ENCODE assay signal across 11 mouse cellular contexts in the genomic region with DNA sequence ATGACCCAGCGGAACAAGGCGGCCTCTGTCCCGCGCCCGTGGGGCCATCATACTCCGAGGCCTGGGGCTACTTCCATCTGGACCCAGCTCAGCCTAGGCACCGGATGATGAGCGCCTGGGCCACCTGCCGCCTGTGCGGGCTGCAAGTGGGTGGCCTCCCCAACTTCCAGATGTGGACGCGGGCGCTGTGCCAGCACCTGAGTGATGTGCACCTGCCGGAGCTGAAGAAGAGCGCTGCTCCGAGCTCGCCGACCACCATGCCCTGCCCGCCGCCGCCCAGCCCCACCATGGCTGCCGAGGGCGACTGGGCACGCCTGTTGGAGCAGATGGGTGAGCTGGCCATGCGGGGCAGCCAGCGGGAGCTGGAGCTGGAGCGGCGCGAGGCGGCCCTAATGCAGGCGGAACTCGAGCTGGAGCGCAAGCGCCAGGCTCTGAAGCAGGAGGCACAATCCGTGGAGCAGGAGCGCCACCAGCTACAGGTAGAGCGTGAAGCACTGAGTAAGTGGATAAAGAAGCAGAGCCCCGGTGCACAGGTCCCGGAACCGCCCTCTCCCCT. TPM values are rescaled to one million over a fixed set of nuclear protein-coding genes. Genes with fewer than 3 reads are reported as not detected.
DNase-seq lines count a peak whose midpoint lies in the region; ATAC-seq and TF ChIP-seq lines count a peak whose summit lies in the region.
"Had no signal": no experiment of that assay in that cellular context is flagged by ENCODE, and none has a peak within 500 bp of the region (broad histone marks: within the 10 kb centered on the region; RNA-seq: fewer than 3 reads in every experiment).

No protein-coding gene starts in this region.

- 0 out of 2 replicates have a peak, but pooled peaks have one; percentile 3 for TF ChIP-seq POLR2A in bone marrow, adult 2 months (IDR thresholded peaks at IDR 0.05; ENCODE audit: borderline replicate concordance, control insufficient read depth, low read depth, low read length)

- no peak overlapping the region for H3K9ac ChIP-seq in intestine, embryonic 14.5 days (ENCODE audit: low read length)
- no peak overlapping the region for H3K9ac ChIP-seq in intestine, postnatal 0 days (ENCODE audit: low read depth, low read length)
- no peak overlapping the region for H3K9ac ChIP-seq in forebrain, embryonic 14.5 days (ENCODE audit: low read length)
- H3K9ac ChIP-seq in midbrain, embryonic 16.5 days (ENCODE audit: low read depth, low read length) = peak overlapping the region; percentile 10; the same call in 1 of the 2 replicates
- H3K9ac ChIP-seq in lung, postnatal 0 days (replicated peaks; ENCODE audit: low read depth) = no peak overlapping the region

- WGBS in intestine, embryonic 14.5 days = 77% methylated on average over 40 of the region's 40 CpGs
- 79% methylated on average over 40 of the region's 40 CpGs for WGBS in intestine, postnatal 0 days
- 91% methylated on average over 40 of the region's 40 CpGs for WGBS in bone marrow, adult 2 months
- WGBS in forebrain, embryonic 14.5 days = 68% methylated on average over 40 of the region's 40 CpGs
- 69% methylated on average over 40 of the region's 40 CpGs for WGBS in midbrain, embryonic 16.5 days
- 80% methylated on average over 38 of the region's 40 CpGs for WGBS in lung, postnatal 0 days

- DNase-seq in intestine, embryonic 14.5 days (ENCODE audit: low spot score) = no peak
- no peak for DNase-seq in forebrain, embryonic 14.5 days (ENCODE audit: low spot score)
- no peak for DNase-seq in lung, postnatal 0 days (ENCODE audit: low spot score)
- DNase-seq in heart, postnatal 25 days (ENCODE audit: low spot score) = no peak
- DNase-seq: adrenal gland, postnatal 36 days; lung, adult 2 months had no signal

- H3K27me3 ChIP-seq in intestine, embryonic 14.5 days (replicated peaks; ENCODE audit: control insufficient read depth, insufficient read depth, low read length) = no peaks in the 10 kb centered on the region
- H3K27me3 ChIP-seq in intestine, postnatal 0 days (replicated peaks; ENCODE audit: control insufficient read depth, insufficient read depth, low read length) = no peaks in the 10 kb centered on the region
- no peaks in the 10 kb centered on the region for H3K27me3 ChIP-seq in forebrain, embryonic 14.5 days (replicated peaks; ENCODE audit: control insufficient read depth, insufficient read depth, low read length)
- no peaks in the 10 kb centered on the region for H3K27me3 ChIP-seq in midbrain, embryonic 16.5 days (ENCODE audit: control insufficient read depth, insufficient read depth, low read depth, low read length)
- H3K27me3 ChIP-seq in lung, postnatal 0 days (replicated peaks; ENCODE audit: insufficient read depth, low read length) = no peaks in the 10 kb centered on the region

- no peak overlapping the region for H3K4me2 ChIP-seq in intestine, embryonic 14.5 days (ENCODE audit: low read length)
- H3K4me2 ChIP-seq in intestine, postnatal 0 days (replicated peaks; ENCODE audit: low read depth) = no peak overlapping the region
- H3K4me2 ChIP-seq in forebrain, embryonic 14.5 days (ENCODE audit: low read length) = no peak overlapping the region
- H3K4me2 ChIP-seq in midbrain, embryonic 16.5 days (ENCODE audit: low read length) = peak overlapping the region; percentile 23; the same call in 1 of the 2 replicates
- H3K4me2 ChIP-seq in lung, postnatal 0 days (replicated peaks; ENCODE audit: low read depth, low read length) = no peak overlapping the region

- H3K4me1 ChIP-seq in intestine, embryonic 14.5 days (replicated peaks; ENCODE audit: control insufficient read depth, insufficient read depth, low read length) = no peaks in the 10 kb centered on the region
- no peaks in the 10 kb centered on the region for H3K4me1 ChIP-seq in intestine, postnatal 0 days (replicated peaks; ENCODE audit: control insufficient read depth, insufficient read depth, low read length)
- no peaks in the 10 kb centered on the region for H3K4me1 ChIP-seq in bone marrow, adult 2 months (ENCODE audit: control insufficient read depth, insufficient read depth, low read length)
- no peaks in the 10 kb centered on the region for H3K4me1 ChIP-seq in forebrain, embryonic 14.5 days (ENCODE audit: control insufficient read depth, insufficient read depth, low read length)
- H3K4me1 ChIP-seq in midbrain, embryonic 16.5 days (ENCODE audit: control insufficient read depth, insufficient read depth, low read length) = no peaks in the 10 kb centered on the region
- no peaks in the 10 kb centered on the region for H3K4me1 ChIP-seq in lung, postnatal 0 days (ENCODE audit: insufficient read depth, low read depth, low read length)

- TF ChIP-seq CTCF in intestine, postnatal 0 days (IDR thresholded peaks at IDR 0.05; ENCODE audit: low read depth) = no peak
- TF ChIP-seq CTCF in bone marrow, adult 2 months (IDR thresholded peaks at IDR 0.05; ENCODE audit: control insufficient read depth, insufficient read depth, low read length) = no peak
- TF ChIP-seq CTCF in lung, postnatal 0 days (IDR thresholded peaks at IDR 0.05) = no peak

- H3K36me3 ChIP-seq in intestine, embryonic 14.5 days (ENCODE audit: control insufficient read depth, insufficient read depth, low read length) = peaks cover 58% of the 10 kb centered on the region
- peaks cover 28% of the 10 kb centered on the region for H3K36me3 ChIP-seq in intestine, postnatal 0 days (ENCODE audit: control insufficient read depth, insufficient read depth)
- H3K36me3 ChIP-seq in forebrain, embryonic 14.5 days (ENCODE audit: control insufficient read depth, insufficient read depth, low read length) = peaks cover 36% of the 10 kb centered on the region
- peaks cover 18% of the 10 kb centered on the region for H3K36me3 ChIP-seq in midbrain, embryonic 16.5 days (ENCODE audit: control insufficient read depth, insufficient read depth, low read length)
- peaks cover 23% of the 10 kb centered on the region; the same call in 1 of the 2 replicates for H3K36me3 ChIP-seq in lung, postnatal 0 days (ENCODE audit: insufficient read depth, low read length)

- intact Hi-C loops in heart, postnatal 25 days (cut with DNase I) = no loop called here

- no peaks in the 10 kb centered on the region for H3K9me3 ChIP-seq in intestine, embryonic 14.5 days (ENCODE audit: control insufficient read depth, low read length)
- no peaks in the 10 kb centered on the region for H3K9me3 ChIP-seq in intestine, postnatal 0 days (ENCODE audit: control insufficient read depth)
- H3K9me3 ChIP-seq in forebrain, embryonic 14.5 days (replicated peaks; ENCODE audit: control insufficient read depth, low read length) = no peaks in the 10 kb centered on the region
- H3K9me3 ChIP-seq in midbrain, embryonic 16.5 days (replicated peaks; ENCODE audit: control insufficient read depth, low read length, poor library complexity, severe bottlenecking) = peaks cover 3% of the 10 kb centered on the region
- no peaks in the 10 kb centered on the region for H3K9me3 ChIP-seq in lung, postnatal 0 days (ENCODE audit: low read length)

- TF ChIP-seq EP300 in lung, postnatal 0 days (IDR thresholded peaks at IDR 0.05) = no peak

- H3K4me3 ChIP-seq in intestine, embryonic 14.5 days (ENCODE audit: low read depth, low read length) = no peak overlapping the region
- no peak overlapping the region for H3K4me3 ChIP-seq in intestine, postnatal 0 days (ENCODE audit: low read depth, low read length)
- no peak overlapping the region for H3K4me3 ChIP-seq in bone marrow, adult 2 months (replicated peaks; ENCODE audit: control insufficient read depth, low read depth, low read length)
- no peak overlapping the region for H3K4me3 ChIP-seq in forebrain, embryonic 14.5 days (ENCODE audit: low read depth, low read length)
- peak overlapping the region; percentile 15; the same call in 1 of the 2 replicates for H3K4me3 ChIP-seq in midbrain, embryonic 16.5 days (ENCODE audit: low read depth, low read length)
- no peak overlapping the region for H3K4me3 ChIP-seq in lung, postnatal 0 days (ENCODE audit: low read depth, low read length)

- 0 out of 2 replicates have a peak, but pooled peaks have one; percentile 38 for ATAC-seq in intestine, embryonic 14.5 days (replicated peaks; ENCODE audit: low FRiP score, low TSS enrichment, low read depth)
- ATAC-seq in intestine, postnatal 0 days = no peak
- peak; percentile 44; the same call in 1 of the 2 replicates for ATAC-seq in forebrain, embryonic 14.5 days
- peak; percentile 48; the same call in 1 of the 2 replicates for ATAC-seq in midbrain, embryonic 16.5 days
- no peak for ATAC-seq in megakaryocyte, adult 5-6 weeks (ENCODE audit: poor library complexity, severe bottlenecking)
- no peak for ATAC-seq in lung, postnatal 0 days

- no peak overlapping the region for H3K27ac ChIP-seq in intestine, embryonic 14.5 days (ENCODE audit: low read depth)
- no peak overlapping the region for H3K27ac ChIP-seq in intestine, postnatal 0 days (ENCODE audit: low read depth, low read length)
- no peak overlapping the region for H3K27ac ChIP-seq in bone marrow, adult 2 months (ENCODE audit: control insufficient read depth, insufficient read depth, low read depth, low read length, poor library complexity)
- no peak overlapping the region for H3K27ac ChIP-seq in forebrain, embryonic 14.5 days (ENCODE audit: low read depth, low read length)
- no peak overlapping the region for H3K27ac ChIP-seq in midbrain, embryonic 16.5 days (ENCODE audit: low read length)
- no peak overlapping the region for H3K27ac ChIP-seq in lung, postnatal 0 days (ENCODE audit: low read length)
- H3K27ac ChIP-seq: kidney, postnatal 0 days had no signal

RNA-seq across cellular contexts. Expression of gene Zbed3, which starts 12.8 kb away (rescaled TPM):
- 53.0 and 55.2 TPM in 2 replicates for polyA plus RNA-seq in intestine, embryonic 14.5 days (2014; fragmentation: Nextera tagmentation; extraction: Ambion mirVana)
- polyA plus RNA-seq in intestine, postnatal 0 days (2015; fragmentation: Nextera tagmentation; extraction: Ambion mirVana) = 19.6 and 20.9 TPM in 2 replicates
- 1.8 and 4.0 TPM in 2 replicates for polyA plus RNA-seq in bone marrow, adult 2 months (2011; ENCODE audit: insufficient read depth, insufficient read length, low replicate concordance, missing spikeins)
- 35.5 and 38.9 TPM in 2 replicates for polyA plus RNA-seq in forebrain, embryonic 14.5 days (2014; fragmentation: Nextera tagmentation; extraction: Ambion mirVana)
- polyA plus RNA-seq in midbrain, embryonic 16.5 days (2015; fragmentation: Nextera tagmentation; extraction: Ambion mirVana) = 30.2 and 35.5 TPM in 2 replicates
- 14.5 and 16.8 TPM in 2 replicates for total RNA-seq in megakaryocyte, adult 5-6 weeks (2015)
- total RNA-seq in megakaryocyte, adult 5-6 weeks (2017) = 2.3 and 4.6 TPM in 2 replicates
- polyA plus RNA-seq in lung, postnatal 0 days (2015; fragmentation: Nextera tagmentation; extraction: Ambion mirVana) = 26.1 and 27.2 TPM in 2 replicates
- 10 to 100 TPM; 15.1 to 16.2 TPM for total RNA-seq in heart, postnatal 25 days (2021)

RNA-seq across cellular contexts. Expression of gene Aggf1, which starts 39.0 kb away (rescaled TPM):
- 32.1 and 33.1 TPM in 2 replicates for polyA plus RNA-seq in intestine, embryonic 14.5 days (2014; fragmentation: Nextera tagmentation; extraction: Ambion mirVana)
- polyA plus RNA-seq in intestine, postnatal 0 days (2015; fragmentation: Nextera tagmentation; extraction: Ambion mirVana) = 19.6 and 21.1 TPM in 2 replicates
- polyA plus RNA-seq in bone marrow, adult 2 months (2011; ENCODE audit: insufficient read depth, insufficient read length, low replicate concordance, missing spikeins) = 13.0 and 23.6 TPM in 2 replicates
- polyA plus RNA-seq in forebrain, embryonic 14.5 days (2014; fragmentation: Nextera tagmentation; extraction: Ambion mirVana) = 38.0 and 40.3 TPM in 2 replicates
- 35.0 and 37.7 TPM in 2 replicates for polyA plus RNA-seq in midbrain, embryonic 16.5 days (2015; fragmentation: Nextera tagmentation; extraction: Ambion mirVana)
- 21.2 and 22.2 TPM in 2 replicates for total RNA-seq in megakaryocyte, adult 5-6 weeks (2015)
- 38.1 and 40.3 TPM in 2 replicates for total RNA-seq in megakaryocyte, adult 5-6 weeks (2017)
- 24.2 and 25.8 TPM in 2 replicates for polyA plus RNA-seq in lung, postnatal 0 days (2015; fragmentation: Nextera tagmentation; extraction: Ambion mirVana)
- 10 to 100 TPM; 19.2 to 21.4 TPM for total RNA-seq in heart, postnatal 25 days (2021)

Comparison
In these comparisons a context has a peak if more than half of its experiments do, and no peak if none do; other contexts are left out.
1. ATAC-seq: peak in intestine, embryonic 14.5 days (single experiment), forebrain, embryonic 14.5 days (single experiment) and midbrain, embryonic 16.5 days (single experiment); none in intestine, postnatal 0 days (single experiment), megakaryocyte, adult 5-6 weeks (single experiment) and lung, postnatal 0 days (single experiment).